Mouse (Mus musculus) v-Abl transformed pro-B cells (cell line): ENCODE results near the gene Zfp26.

Source experiments
- in situ Hi-C, 2 experiments: fragments of 400-800 bp; cut with MboI; formaldehyde crosslinking; loops; one replicate each; pipeline ENCODE4 v1.15.1; 2025; ENCODE audit not compliant: unreplicated experiment in 2 of 2

Zfp26 gene

DNA sequence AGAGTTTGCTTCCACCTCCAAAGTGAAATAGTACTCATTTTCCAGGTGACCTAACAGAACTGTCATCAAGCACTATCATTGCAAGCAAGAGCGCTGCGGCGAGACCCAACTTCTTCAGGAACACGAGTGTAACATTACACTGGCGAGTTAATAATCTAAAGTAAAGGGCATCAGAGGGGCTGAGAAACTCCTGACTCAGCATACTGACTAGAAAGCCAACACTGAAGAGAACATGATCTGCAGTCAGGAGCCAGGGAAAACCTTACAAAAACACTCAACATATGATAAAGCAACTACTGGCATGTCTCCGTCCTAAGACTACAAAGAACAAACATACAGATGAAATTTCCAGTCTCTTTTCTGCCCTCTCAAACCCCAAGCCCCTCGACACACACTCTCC is 76.3 kb downstream of the Zfp26 start:
- in situ Hi-C loops, result loop anchor here in 1 of 2 experiments (25.0 kb wide), 1 partner anchor 746 kb away; no protein-coding TSS in a partner anchor
